Mouse (Mus musculus): Measurements from ENCODE around the gene Lrfn2.
A peak's percentile ranks its signal among the peaks of the same experiment; 100 is the strongest.

Gene Lrfn2

GRCm38 (mm10) chr17:49033686-49034250 lies 101.6 kb downstream of the Lrfn2 start:
- peak; percentile 96 for DNase-seq (ENCODE audit: low read depth, low spot score)

- peak; percentile 42 for DNase-seq (ENCODE audit: low read depth, low spot score)
Observed at GRCm38 (mm10) chr17:49035052-49035451, 102.9 kb downstream of the Lrfn2 start.

GRCm38 (mm10) chr17:49037163-49037950 lies 105.2 kb downstream of the Lrfn2 start:
- no peak for DNase-seq (ENCODE audit: low read depth, low spot score)

DNA sequence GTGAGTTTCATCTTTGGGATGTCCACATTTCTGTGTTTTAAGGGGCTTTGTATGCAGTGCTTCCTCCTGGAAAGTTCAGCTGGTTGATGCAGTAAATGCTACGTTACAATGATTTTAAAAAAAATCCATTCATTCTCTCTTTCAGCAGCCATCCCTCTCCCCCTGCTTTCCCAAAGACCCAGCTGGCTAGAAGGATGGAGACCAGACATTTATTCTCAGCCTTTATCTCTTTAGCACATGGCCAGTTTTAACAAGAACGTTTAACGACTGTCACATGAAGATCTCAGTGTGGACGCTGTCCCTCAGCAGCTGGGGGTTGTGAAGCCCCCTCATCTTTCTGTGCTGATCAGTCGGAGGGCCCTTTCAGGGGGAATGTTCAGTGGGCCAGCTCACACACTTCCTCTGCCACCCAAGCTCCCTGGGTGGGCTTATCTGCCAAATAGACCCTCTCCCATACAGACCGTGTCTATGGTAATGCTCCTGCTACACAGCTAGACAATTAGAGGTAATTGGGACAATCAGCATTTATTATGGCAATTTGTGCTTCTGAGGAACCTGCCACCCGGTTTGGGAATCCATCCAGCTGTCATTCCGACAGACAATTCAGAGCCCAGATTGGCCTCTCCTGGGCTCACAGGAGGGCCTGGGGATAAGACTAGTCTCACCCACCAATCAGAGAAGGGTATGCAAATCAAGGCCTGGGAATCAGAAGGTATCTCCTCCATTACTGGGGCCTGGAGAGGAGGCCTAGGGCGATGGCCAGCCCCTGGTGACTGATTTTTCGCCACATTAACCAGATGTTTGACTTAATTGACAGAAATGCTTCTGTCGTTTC lies 111.8 kb downstream of the Lrfn2 start:
- peak; percentile 74 for DNase-seq (ENCODE audit: low read depth, low spot score)

- DNase-seq (ENCODE audit: low read depth, low spot score), result peak; percentile 94
Observed at GRCm38 (mm10) chr17:49047921-49048320, 115.7 kb downstream of the Lrfn2 start.

DNA sequence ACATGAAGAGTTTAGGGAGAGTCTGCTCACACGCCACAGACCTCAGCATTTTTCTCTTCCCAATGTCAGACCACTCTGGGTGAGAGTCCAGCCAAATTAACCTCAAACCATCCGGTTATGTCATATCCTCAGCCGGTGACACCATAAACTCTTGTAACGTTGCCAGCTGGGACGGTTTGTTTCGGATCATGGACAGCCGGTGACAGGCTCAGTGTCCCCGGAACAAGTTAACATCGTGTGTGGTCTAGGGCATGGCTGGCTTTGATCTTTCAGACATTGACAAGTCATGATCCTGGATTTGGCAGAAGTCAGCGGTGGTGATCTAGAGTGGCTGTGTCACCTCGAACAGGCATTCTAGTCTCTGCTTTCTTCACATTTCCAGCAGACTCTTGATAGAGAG lies 119.1 kb downstream of the Lrfn2 start:
- DNase-seq (ENCODE audit: low read depth, low spot score), result no peak

GRCm38 (mm10) chr17:49061141-49061540 lies 129.0 kb downstream of the Lrfn2 start:
- DNase-seq (ENCODE audit: low read depth, low spot score), result no peak

- no peak for DNase-seq (ENCODE audit: low read depth, low spot score)
Observed at GRCm38 (mm10) chr17:49063789-49064188, 131.6 kb downstream of the Lrfn2 start.

- DNase-seq (ENCODE audit: low read depth, low spot score), result no peak
Observed at GRCm38 (mm10) chr17:49064526-49064925, 132.3 kb downstream of the Lrfn2 start.

GRCm38 (mm10) chr17:49065050-49065449 lies 132.9 kb downstream of the Lrfn2 start:
- no peak for DNase-seq (ENCODE audit: low read depth, low spot score)

GRCm38 (mm10) chr17:49066748-49067147 lies 134.6 kb downstream of the Lrfn2 start:
- peak; percentile 48 for DNase-seq (ENCODE audit: low read depth, low spot score)

GRCm38 (mm10) chr17:49078168-49078567 lies 146.0 kb downstream of the Lrfn2 start:
- no peak for DNase-seq (ENCODE audit: low read depth, low spot score)

- DNase-seq (ENCODE audit: low read depth, low spot score), result no peak
Observed at GRCm38 (mm10) chr17:49079647-49080046, 147.5 kb downstream of the Lrfn2 start.

- DNase-seq (ENCODE audit: low read depth, low spot score), result no peak
Observed at GRCm38 (mm10) chr17:49083594-49084380, 151.6 kb downstream of the Lrfn2 start.

DNA sequence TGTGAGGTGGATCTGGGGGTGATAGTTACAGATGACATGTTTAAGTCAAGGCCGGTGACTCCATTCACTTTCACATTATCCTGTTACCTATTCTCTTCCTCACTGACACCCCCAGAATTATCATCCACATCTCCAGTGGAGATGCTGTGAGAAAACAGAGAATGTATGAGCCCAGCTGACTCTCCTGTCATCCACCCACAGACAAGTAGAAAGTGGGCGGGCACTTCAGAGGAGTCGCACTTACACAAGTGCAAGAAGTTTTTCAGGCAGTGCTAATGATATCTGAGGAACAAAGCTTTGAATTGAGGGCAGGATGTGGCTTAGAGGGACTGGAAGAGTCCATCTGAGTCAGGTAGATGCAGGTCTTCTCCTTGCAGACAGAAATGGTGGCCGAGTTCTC lies 152.9 kb downstream of the Lrfn2 start:
- no peak for DNase-seq (ENCODE audit: low read depth, low spot score)

- no peak for DNase-seq (ENCODE audit: low read depth, low spot score)
Observed at GRCm38 (mm10) chr17:49096781-49097544, 164.8 kb downstream of the Lrfn2 start.

DNA sequence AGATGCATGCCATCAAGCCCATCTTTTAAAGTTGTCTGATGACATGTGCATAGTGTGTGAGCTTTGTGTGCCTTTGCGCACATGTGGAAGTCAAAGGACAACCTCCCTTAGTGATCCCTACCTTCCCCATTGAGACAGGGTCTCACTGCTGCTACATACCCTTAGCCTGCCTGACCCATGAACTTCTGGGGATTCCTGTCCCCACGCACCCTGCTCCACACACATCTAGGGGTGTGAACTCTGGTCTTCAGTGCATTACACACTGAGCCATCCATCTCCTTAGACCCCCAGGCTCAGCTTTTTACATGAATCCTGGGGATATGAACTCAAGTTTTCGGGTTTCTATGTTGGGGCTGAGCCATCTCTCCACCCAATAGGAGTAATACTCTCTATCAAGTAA lies 179.2 kb downstream of the Lrfn2 start:
- no peak for DNase-seq (ENCODE audit: low read depth, low spot score)

GRCm38 (mm10) chr17:49111911-49112310 lies 179.7 kb downstream of the Lrfn2 start:
- no peak for DNase-seq (ENCODE audit: low read depth, low spot score)

GRCm38 (mm10) chr17:49113336-49113735 lies 181.2 kb downstream of the Lrfn2 start:
- DNase-seq (ENCODE audit: low read depth, low spot score), result no peak

DNA sequence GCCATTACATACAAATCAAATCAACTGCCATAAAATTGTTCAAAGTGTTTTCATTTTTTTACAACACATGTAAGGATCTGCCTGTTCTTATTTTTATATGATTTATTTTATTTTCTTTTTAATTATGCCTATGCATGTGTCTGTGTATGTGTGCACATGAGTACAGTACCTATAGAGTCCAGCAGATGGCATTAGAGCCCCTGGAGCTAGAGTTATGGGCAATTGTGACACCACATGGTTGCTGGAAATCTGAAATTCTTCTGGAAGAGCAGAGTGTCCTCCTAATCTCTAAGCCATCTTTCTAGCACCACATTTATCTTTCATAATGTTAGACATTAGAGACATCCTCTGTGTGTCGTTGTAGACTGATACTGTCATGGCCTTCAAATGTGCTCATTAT lies 192.0 kb downstream of the Lrfn2 start:
- DNase-seq (ENCODE audit: low read depth, low spot score), result peak; percentile 35

DNA sequence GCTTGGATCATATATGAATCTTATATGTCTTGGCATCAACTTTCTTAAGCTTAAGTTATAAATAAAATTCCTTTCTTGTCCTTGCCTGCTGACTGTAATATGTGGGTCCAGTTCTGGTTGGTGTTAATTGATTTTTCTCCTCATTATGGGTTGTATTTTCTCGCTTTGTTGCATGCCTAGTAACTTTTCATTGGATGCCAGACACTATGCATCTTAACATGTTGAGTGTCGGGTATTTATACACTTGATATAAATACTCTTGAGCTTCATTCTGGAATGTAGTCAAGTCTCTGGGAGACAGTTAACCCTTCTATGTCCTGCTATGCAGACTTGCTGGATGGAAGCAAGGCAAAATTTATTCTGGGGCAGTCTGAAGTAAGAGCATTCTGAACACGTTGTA lies 192.5 kb downstream of the Lrfn2 start:
- no peak for DNase-seq (ENCODE audit: low read depth, low spot score)

Measured in ZHBTc4 (cell line).